Mouse (Mus musculus): ENCODE measurements around the gene Dixdc1. TPM values are rescaled to one million over a fixed set of nuclear protein-coding genes. Genes with fewer than 3 reads are reported as not detected.
A peak's percentile ranks its signal among the peaks of the same experiment; 100 is the strongest.

Dixdc1 gene
- total and polyA plus RNA-seq, 3 experiments = 0.27 TPM; not detected in 2

DNA sequence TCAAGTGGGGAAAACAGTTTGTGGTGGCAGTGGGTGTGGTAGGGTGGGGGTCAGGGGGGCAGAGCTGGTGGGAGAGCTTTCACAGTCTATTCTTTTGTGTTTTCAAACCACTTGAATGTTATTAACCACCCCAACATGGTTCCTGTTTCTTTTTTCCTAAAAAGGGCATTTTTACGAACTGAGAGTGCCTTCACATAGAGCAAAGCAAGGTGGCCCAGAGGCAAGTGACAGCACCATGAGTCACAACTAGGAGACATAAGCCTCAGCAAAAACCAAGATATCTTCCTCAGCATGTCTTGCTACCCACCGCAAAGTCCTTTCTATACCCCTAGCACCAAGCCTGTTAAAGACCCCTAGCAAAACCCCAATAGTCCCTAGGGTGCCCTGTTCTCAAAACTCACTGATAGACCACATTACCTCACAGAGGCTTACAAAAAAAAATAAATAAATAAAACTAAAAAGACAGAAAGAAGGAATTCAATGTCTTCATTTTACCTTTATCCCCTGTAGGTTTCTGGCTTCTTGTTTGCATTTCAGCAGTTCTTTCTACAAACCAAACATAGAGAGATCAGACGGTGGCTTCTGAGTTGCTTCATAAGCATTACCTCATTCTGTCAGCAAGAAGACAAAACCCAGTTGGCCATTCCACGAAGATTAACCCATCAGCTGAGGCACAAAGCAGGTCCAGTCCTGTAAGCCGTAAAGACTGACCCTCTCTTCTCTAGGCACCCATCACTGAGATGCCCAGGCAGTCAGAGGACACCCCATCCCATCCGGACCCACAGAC lies 52.3 kb downstream of the Dixdc1 start:
- TF ChIP-seq GATA2 (IDR thresholded peaks at IDR 0.05; ENCODE audit: borderline replicate concordance, low read depth, low read length) (no peak), POLR2AphosphoS5 (IDR thresholded peaks at IDR 0.05; ENCODE audit: insufficient replicate concordance, low read depth, low read length) (no peak), GATA1 (IDR thresholded peaks at IDR 0.05; ENCODE audit: borderline replicate concordance, low read length) (no peak), CTCF (IDR thresholded peaks at IDR 0.05; ENCODE audit: low read depth, low read length) (no peak), TAL1 (conservative IDR thresholded peaks at IDR 0.05; ENCODE audit: low read depth, low read length) (no peak)
- Histone ChIP-seq H3K36me3 (replicated peaks) (no peaks in the 10 kb centered on the region), H3K4me3 (ENCODE audit: low read depth, low read length) (no peak overlapping the region), H3K9me3 (replicated peaks) (no peaks in the 10 kb centered on the region), H3K4me1 (ENCODE audit: insufficient read depth, low read depth, low read length) (no peaks in the 10 kb centered on the region), H3K27me3 (ENCODE audit: insufficient read depth, low read length) (peaks cover 22% of the 10 kb centered on the region)
- ATAC-seq (ENCODE audit: extremely low read depth, insufficient number of reproducible peaks, low FRiP score, poor library complexity, severe bottlenecking) (no peak), DNase-seq (ENCODE audit: low spot score) (no peak)

DNA sequence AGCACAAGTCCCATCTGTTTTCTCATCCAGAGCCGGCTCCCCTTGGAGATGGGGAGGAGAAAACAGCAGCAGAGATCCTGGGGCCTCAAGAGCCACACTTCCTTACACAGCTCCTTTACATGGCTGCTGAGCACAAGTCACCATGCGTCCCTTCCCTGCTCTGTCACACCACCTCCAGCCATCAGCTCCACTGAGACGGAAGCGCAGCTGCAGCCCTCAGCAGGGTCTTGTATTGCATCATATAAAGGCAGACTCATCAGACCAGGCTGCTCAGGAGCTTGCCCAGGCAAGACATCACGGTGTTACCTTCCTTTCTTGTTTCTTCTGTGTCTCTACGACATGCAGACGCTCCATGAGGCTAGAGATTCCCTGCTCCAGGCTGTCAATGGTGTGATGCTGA lies 57.6 kb downstream of the Dixdc1 start:
- ATAC-seq (ENCODE audit: extremely low read depth, insufficient number of reproducible peaks, low FRiP score, poor library complexity, severe bottlenecking) = no peak
- Histone ChIP-seq H3K4me1 (ENCODE audit: insufficient read depth, low read depth, low read length) (peaks cover 3% of the 10 kb centered on the region; the same call in 1 of the 2 replicates), H3K9me3 (replicated peaks) (no peaks in the 10 kb centered on the region), H3K27me3 (ENCODE audit: insufficient read depth, low read length) (peaks cover 32% of the 10 kb centered on the region), H3K4me3 (ENCODE audit: low read depth, low read length) (no peak overlapping the region), H3K36me3 (replicated peaks) (no peaks in the 10 kb centered on the region)
- TF ChIP-seq CTCF (IDR thresholded peaks at IDR 0.05; ENCODE audit: low read depth, low read length) (no peak), TAL1 (conservative IDR thresholded peaks at IDR 0.05; ENCODE audit: low read depth, low read length) (no peak), GATA1 (IDR thresholded peaks at IDR 0.05; ENCODE audit: borderline replicate concordance, low read length) (no peak), POLR2AphosphoS5 (IDR thresholded peaks at IDR 0.05; ENCODE audit: insufficient replicate concordance, low read depth, low read length) (no peak), GATA2 (IDR thresholded peaks at IDR 0.05; ENCODE audit: borderline replicate concordance, low read depth, low read length) (no peak)
- DNase-seq (ENCODE audit: low spot score) = no peak

- no peaks in the 10 kb centered on the region for H3K9me3 ChIP-seq (replicated peaks)
- no peak for ATAC-seq (ENCODE audit: extremely low read depth, insufficient number of reproducible peaks, low FRiP score, poor library complexity, severe bottlenecking)
Measured at GRCm38 (mm10) chr9:50679406-50679805, 59.9 kb downstream of the Dixdc1 start.

DNA sequence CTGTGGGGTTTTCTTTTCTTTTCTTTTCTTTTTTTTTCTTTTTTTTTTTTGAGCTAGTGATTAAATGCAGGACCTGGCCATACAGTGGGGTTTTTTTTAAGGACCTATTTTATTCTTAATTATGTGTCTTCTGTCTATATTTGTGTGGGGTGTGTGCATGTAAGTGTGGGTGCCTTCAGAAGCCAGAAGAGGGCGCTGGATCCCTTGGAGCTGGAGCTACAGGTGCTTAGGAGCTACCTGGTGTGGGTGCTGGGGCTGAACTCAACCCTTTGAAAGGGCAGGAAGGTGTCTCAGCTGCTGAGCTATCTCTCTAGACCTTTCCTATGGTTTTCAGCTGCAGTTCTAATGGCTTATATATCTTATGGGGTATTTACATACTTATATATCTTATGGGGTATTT lies 64.5 kb downstream of the Dixdc1 start:
- no peaks in the 10 kb centered on the region; the same call in 1 of the 2 replicates for H3K4me1 ChIP-seq (ENCODE audit: insufficient read depth, low read depth, low read length)
- peaks cover 15% of the 10 kb centered on the region for H3K27me3 ChIP-seq (ENCODE audit: insufficient read depth, low read length)
- H3K9me3 ChIP-seq (replicated peaks) = no peaks in the 10 kb centered on the region
- DNase-seq (ENCODE audit: low spot score) = no peak
- H3K36me3 ChIP-seq (replicated peaks) = no peaks in the 10 kb centered on the region
- ATAC-seq (ENCODE audit: extremely low read depth, insufficient number of reproducible peaks, low FRiP score, poor library complexity, severe bottlenecking) = no peak
- TF ChIP-seq GATA1 (IDR thresholded peaks at IDR 0.05; ENCODE audit: borderline replicate concordance, low read length) = no peak
- TF ChIP-seq TAL1 (conservative IDR thresholded peaks at IDR 0.05; ENCODE audit: low read depth, low read length) = no peak
- TF ChIP-seq GATA2 (IDR thresholded peaks at IDR 0.05; ENCODE audit: borderline replicate concordance, low read depth, low read length) = no peak
- TF ChIP-seq CTCF (IDR thresholded peaks at IDR 0.05; ENCODE audit: low read depth, low read length) = no peak
- TF ChIP-seq POLR2AphosphoS5 (IDR thresholded peaks at IDR 0.05; ENCODE audit: insufficient replicate concordance, low read depth, low read length) = no peak
- no peak overlapping the region for H3K4me3 ChIP-seq (ENCODE audit: low read depth, low read length)

More at GRCm38 (mm10) chr9:50679406-50679805, 59.9 kb downstream of the Dixdc1 start:
- Histone ChIP-seq H3K27me3 (ENCODE audit: insufficient read depth, low read length) (peaks cover 33% of the 10 kb centered on the region), H3K4me1 (ENCODE audit: insufficient read depth, low read depth, low read length) (peaks cover 3% of the 10 kb centered on the region; the same call in 1 of the 2 replicates), H3K4me3 (ENCODE audit: low read depth, low read length) (no peak overlapping the region), H3K36me3 (replicated peaks) (no peaks in the 10 kb centered on the region)
- no peak for TF ChIP-seq GATA2 (IDR thresholded peaks at IDR 0.05; ENCODE audit: borderline replicate concordance, low read depth, low read length)
- no peak for TF ChIP-seq CTCF (IDR thresholded peaks at IDR 0.05; ENCODE audit: low read depth, low read length)
- no peak for TF ChIP-seq POLR2AphosphoS5 (IDR thresholded peaks at IDR 0.05; ENCODE audit: insufficient replicate concordance, low read depth, low read length)
- TF ChIP-seq GATA1 (IDR thresholded peaks at IDR 0.05; ENCODE audit: borderline replicate concordance, low read length) = no peak
- no peak for TF ChIP-seq TAL1 (conservative IDR thresholded peaks at IDR 0.05; ENCODE audit: low read depth, low read length)
- no peak for DNase-seq (ENCODE audit: low spot score)

GRCm38 (mm10) chr9:50670690-50671089 lies 68.6 kb downstream of the Dixdc1 start:
- ATAC-seq (ENCODE audit: extremely low read depth, insufficient number of reproducible peaks, low FRiP score, poor library complexity, severe bottlenecking) = peak; percentile 60; the same call in 1 of the 2 replicates
- H3K9me3 ChIP-seq (replicated peaks) = no peaks in the 10 kb centered on the region
- no peak overlapping the region for H3K4me3 ChIP-seq (ENCODE audit: low read depth, low read length)
- TF ChIP-seq CTCF (IDR thresholded peaks at IDR 0.05; ENCODE audit: low read depth, low read length) = peak; percentile 73
- no peak for TF ChIP-seq POLR2AphosphoS5 (IDR thresholded peaks at IDR 0.05; ENCODE audit: insufficient replicate concordance, low read depth, low read length)
- peaks cover 11% of the 10 kb centered on the region for H3K27me3 ChIP-seq (ENCODE audit: insufficient read depth, low read length)
- peak; percentile 27 for DNase-seq (ENCODE audit: low spot score)
- no peaks in the 10 kb centered on the region for H3K36me3 ChIP-seq (replicated peaks)
- peaks cover 4% of the 10 kb centered on the region for H3K4me1 ChIP-seq (ENCODE audit: insufficient read depth, low read depth, low read length)

DNA sequence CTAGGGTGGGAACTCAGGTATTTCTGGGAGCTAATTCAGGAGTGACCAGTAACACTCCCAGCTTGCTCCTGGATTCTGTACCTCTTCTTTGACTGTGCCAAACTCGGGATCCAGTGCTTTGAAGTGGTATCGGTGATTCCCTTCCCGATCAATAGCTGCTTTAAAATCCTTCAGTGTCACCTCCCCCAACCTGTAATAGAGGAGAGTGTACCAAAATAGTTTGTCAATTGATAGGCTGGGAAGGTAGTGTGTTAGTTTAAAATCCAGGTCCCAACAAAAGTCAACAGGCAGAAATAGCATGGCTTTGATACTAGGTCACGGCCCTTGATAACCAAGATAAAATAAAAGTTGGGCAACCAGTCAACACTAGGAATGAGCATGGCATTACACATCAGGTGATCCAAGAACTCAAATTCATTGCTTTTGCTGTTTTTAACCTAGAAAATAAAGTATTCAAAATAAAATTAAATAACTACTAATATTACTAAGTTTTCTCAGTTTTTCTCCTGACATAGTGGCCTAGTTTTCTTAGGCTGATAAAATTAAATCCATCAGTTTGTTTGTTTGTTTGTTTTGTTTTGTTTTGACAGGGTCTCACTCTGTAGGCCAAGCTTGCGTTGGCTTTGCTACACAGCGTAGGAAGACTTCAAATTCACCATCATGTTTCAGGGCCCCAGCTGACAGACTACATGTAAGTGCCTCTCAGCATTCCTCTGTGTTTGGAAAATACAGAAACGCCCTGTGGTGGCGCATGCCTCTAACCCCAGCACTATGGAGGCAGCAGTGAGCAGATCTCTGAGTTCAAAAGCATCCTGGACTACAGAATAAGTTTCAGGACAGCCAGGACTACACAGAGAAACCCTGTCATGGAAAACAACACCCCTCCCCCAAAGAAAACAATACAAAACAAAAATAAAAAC lies 71.5 kb downstream of the Dixdc1 start:
- H3K4me3 ChIP-seq (ENCODE audit: low read depth, low read length) = no peak overlapping the region
- H3K27me3 ChIP-seq (ENCODE audit: insufficient read depth, low read length) = peaks cover 11% of the 10 kb centered on the region
- no peak for TF ChIP-seq CTCF (IDR thresholded peaks at IDR 0.05; ENCODE audit: low read depth, low read length)
- no peak for TF ChIP-seq TAL1 (conservative IDR thresholded peaks at IDR 0.05; ENCODE audit: low read depth, low read length)
- no peak for TF ChIP-seq GATA1 (IDR thresholded peaks at IDR 0.05; ENCODE audit: borderline replicate concordance, low read length)
- TF ChIP-seq POLR2AphosphoS5 (IDR thresholded peaks at IDR 0.05; ENCODE audit: insufficient replicate concordance, low read depth, low read length) = no peak
- TF ChIP-seq GATA2 (IDR thresholded peaks at IDR 0.05; ENCODE audit: borderline replicate concordance, low read depth, low read length) = no peak
- DNase-seq (ENCODE audit: low spot score) (no peak), ATAC-seq (ENCODE audit: extremely low read depth, insufficient number of reproducible peaks, low FRiP score, poor library complexity, severe bottlenecking) (no peak)
- no peaks in the 10 kb centered on the region for H3K9me3 ChIP-seq (replicated peaks)
- peaks cover 4% of the 10 kb centered on the region for H3K4me1 ChIP-seq (ENCODE audit: insufficient read depth, low read depth, low read length)
- no peaks in the 10 kb centered on the region for H3K36me3 ChIP-seq (replicated peaks)

Measured in G1E (cell line).